8 mouse cellular contexts compared by ENCODE assay signal in the genomic region with DNA sequence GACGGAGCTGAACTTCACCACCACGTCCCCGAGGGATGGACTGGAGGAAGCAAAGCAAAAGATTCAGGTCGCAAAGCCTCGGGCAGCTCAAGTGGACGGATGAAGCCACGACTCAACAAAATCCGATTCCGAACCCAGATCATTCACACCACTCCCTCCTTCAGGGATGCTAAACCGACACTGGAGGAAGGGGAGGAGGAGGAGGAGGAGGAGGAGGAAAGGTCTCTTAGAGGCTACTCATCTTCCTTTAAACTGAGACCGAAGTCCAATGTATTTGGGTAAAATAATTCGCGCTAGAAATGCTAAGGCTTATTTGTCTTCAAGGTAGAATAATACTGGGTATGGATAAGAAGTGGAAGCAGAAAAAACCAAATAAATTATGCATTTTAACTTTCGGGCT. TPM values are rescaled to one million over a fixed set of nuclear protein-coding genes. Genes with fewer than 3 reads are reported as not detected.
A peak's percentile ranks its signal among the peaks of the same experiment; 100 is the strongest.
DNase-seq lines count a peak whose midpoint lies in the region; ATAC-seq lines count a peak whose summit lies in the region.

No protein-coding gene starts in this region.

- H3K4me2 ChIP-seq in kidney, embryonic 14.5 days (replicated peaks; ENCODE audit: low read depth, low read length) = peak overlapping the region; percentile 99
- peak overlapping the region; percentile 98 for H3K4me2 ChIP-seq in embryonic facial prominence, embryonic 11.5 days (ENCODE audit: low read depth, low read length)
- H3K4me2 ChIP-seq in hindbrain, embryonic 16.5 days (ENCODE audit: low read length) = peak overlapping the region; percentile 96
- H3K4me2 ChIP-seq in midbrain, embryonic 15.5 days = peak overlapping the region; percentile 98

- DNase-seq in kidney, postnatal 4 days = no peak
- no peak for DNase-seq in embryonic facial prominence, embryonic 11.5 days (ENCODE audit: low spot score)
- no peak for DNase-seq in urinary bladder, postnatal 25 days (ENCODE audit: low spot score)
- DNase-seq in layer of hippocampus, adult 9-11 months = no peak
- DNase-seq in kidney, postnatal 10 days = no peak

- no peak overlapping the region for H3K27ac ChIP-seq in kidney, embryonic 14.5 days (ENCODE audit: low read depth, low read length)
- H3K27ac ChIP-seq in embryonic facial prominence, embryonic 11.5 days (replicated peaks; ENCODE audit: low read depth, low read length) = no peak overlapping the region
- no peak overlapping the region for H3K27ac ChIP-seq in hindbrain, embryonic 16.5 days (ENCODE audit: low read depth, low read length)
- no peak overlapping the region for H3K27ac ChIP-seq in midbrain, embryonic 15.5 days

- no peaks in the 10 kb centered on the region for H3K27me3 ChIP-seq in kidney, embryonic 14.5 days (ENCODE audit: control insufficient read depth, insufficient read depth, low read length)
- H3K27me3 ChIP-seq in embryonic facial prominence, embryonic 11.5 days (ENCODE audit: control insufficient read depth, insufficient read depth, low read length) = no peaks in the 10 kb centered on the region
- no peaks in the 10 kb centered on the region for H3K27me3 ChIP-seq in hindbrain, embryonic 16.5 days (replicated peaks; ENCODE audit: control insufficient read depth, insufficient read depth, low read length)
- no peaks in the 10 kb centered on the region for H3K27me3 ChIP-seq in midbrain, embryonic 15.5 days (replicated peaks)

- 28% methylated on average over 14 of the region's 14 CpGs for WGBS in kidney, embryonic 14.5 days
- 39% methylated on average over 14 of the region's 14 CpGs for WGBS in embryonic facial prominence, embryonic 11.5 days
- WGBS in hindbrain, embryonic 16.5 days = 49% methylated on average over 14 of the region's 14 CpGs
- WGBS in midbrain, embryonic 15.5 days = 33% methylated on average over 14 of the region's 14 CpGs

- H3K9ac ChIP-seq in kidney, embryonic 14.5 days (ENCODE audit: low read depth, low read length) = peak overlapping the region; percentile 93; the same call in 1 of the 2 replicates
- H3K9ac ChIP-seq in embryonic facial prominence, embryonic 11.5 days (replicated peaks; ENCODE audit: low read length) = peak overlapping the region; percentile 91; the same call in 1 of the 2 replicates
- H3K9ac ChIP-seq in hindbrain, embryonic 16.5 days (ENCODE audit: low read depth, low read length) = peak overlapping the region; percentile 95
- peak overlapping the region; percentile 97 for H3K9ac ChIP-seq in midbrain, embryonic 15.5 days

- no peaks in the 10 kb centered on the region for H3K9me3 ChIP-seq in kidney, embryonic 14.5 days (ENCODE audit: control insufficient read depth, low read length)
- no peaks in the 10 kb centered on the region for H3K9me3 ChIP-seq in embryonic facial prominence, embryonic 11.5 days (replicated peaks; ENCODE audit: control insufficient read depth, low read length)
- H3K9me3 ChIP-seq in hindbrain, embryonic 16.5 days (ENCODE audit: control insufficient read depth, low read length) = no peaks in the 10 kb centered on the region
- no peaks in the 10 kb centered on the region for H3K9me3 ChIP-seq in midbrain, embryonic 15.5 days

- no peak for ATAC-seq in kidney, embryonic 14.5 days (ENCODE audit: low FRiP score, low TSS enrichment)
- ATAC-seq in embryonic facial prominence, embryonic 11.5 days (replicated peaks; ENCODE audit: insufficient number of reproducible peaks, low FRiP score, low TSS enrichment, low read depth) = no peak
- ATAC-seq in hindbrain, embryonic 16.5 days = no peak
- no peak for ATAC-seq in midbrain, embryonic 15.5 days (replicated peaks)

- no peaks in the 10 kb centered on the region for H3K36me3 ChIP-seq in kidney, embryonic 14.5 days (ENCODE audit: control insufficient read depth, insufficient read depth, low read length)
- H3K36me3 ChIP-seq in embryonic facial prominence, embryonic 11.5 days (replicated peaks; ENCODE audit: control insufficient read depth, insufficient read depth, low read depth, low read length) = no peaks in the 10 kb centered on the region
- H3K36me3 ChIP-seq in hindbrain, embryonic 16.5 days (ENCODE audit: control insufficient read depth, insufficient read depth, low read length) = no peaks in the 10 kb centered on the region
- no peaks in the 10 kb centered on the region for H3K36me3 ChIP-seq in midbrain, embryonic 15.5 days (replicated peaks)

- H3K4me3 ChIP-seq in kidney, embryonic 14.5 days (ENCODE audit: low read length) = peak overlapping the region; percentile 75
- peak overlapping the region; percentile 82 for H3K4me3 ChIP-seq in embryonic facial prominence, embryonic 11.5 days (ENCODE audit: low read depth, low read length)
- peak overlapping the region; percentile 95 for H3K4me3 ChIP-seq in hindbrain, embryonic 16.5 days (ENCODE audit: low read length)
- peak overlapping the region; percentile 86 for H3K4me3 ChIP-seq in midbrain, embryonic 15.5 days

- peaks cover 15% of the 10 kb centered on the region; the same call in 1 of the 2 replicates for H3K4me1 ChIP-seq in kidney, embryonic 14.5 days (ENCODE audit: control insufficient read depth, insufficient read depth, low read length)
- no peaks in the 10 kb centered on the region; the same call in 1 of the 2 replicates for H3K4me1 ChIP-seq in embryonic facial prominence, embryonic 11.5 days (ENCODE audit: control insufficient read depth, insufficient read depth, low read length)
- H3K4me1 ChIP-seq in hindbrain, embryonic 16.5 days (ENCODE audit: control insufficient read depth, insufficient read depth, low read depth, low read length) = peaks cover 13% of the 10 kb centered on the region
- peaks cover 29% of the 10 kb centered on the region for H3K4me1 ChIP-seq in midbrain, embryonic 15.5 days

RNA-seq across cellular contexts. Expression of a gene that starts 1.5 kb away (rescaled TPM):
- 6.3 and 9.5 TPM in 2 replicates for polyA plus RNA-seq in kidney, embryonic 14.5 days (2014; fragmentation: Nextera tagmentation; extraction: Ambion mirVana)
- 11.1 and 11.5 TPM in 2 replicates for polyA plus RNA-seq in embryonic facial prominence, embryonic 11.5 days (2014; fragmentation: Nextera tagmentation; extraction: Ambion mirVana)
- 20.1 and 21.9 TPM in 2 replicates for polyA plus RNA-seq in hindbrain, embryonic 16.5 days (2015; fragmentation: Nextera tagmentation; extraction: Ambion mirVana)
- 17.5 and 19.0 TPM in 2 replicates for polyA plus RNA-seq in midbrain, embryonic 15.5 days (2015; fragmentation: Nextera tagmentation; extraction: Ambion mirVana)

RNA-seq across cellular contexts. Expression of a gene that starts 1.7 kb away (rescaled TPM):
- polyA plus RNA-seq in kidney, embryonic 14.5 days (2014; fragmentation: Nextera tagmentation; extraction: Ambion mirVana) = 54.4 and 55.8 TPM in 2 replicates
- 49.4 and 50.5 TPM in 2 replicates for polyA plus RNA-seq in embryonic facial prominence, embryonic 11.5 days (2014; fragmentation: Nextera tagmentation; extraction: Ambion mirVana)
- 14.6 and 15.4 TPM in 2 replicates for polyA plus RNA-seq in hindbrain, embryonic 16.5 days (2015; fragmentation: Nextera tagmentation; extraction: Ambion mirVana)
- polyA plus RNA-seq in midbrain, embryonic 15.5 days (2015; fragmentation: Nextera tagmentation; extraction: Ambion mirVana) = 11.5 and 13.4 TPM in 2 replicates
